Mouse (Mus musculus): Measurements from ENCODE around the gene Rgcc. TPM values are rescaled to one million over a fixed set of nuclear protein-coding genes. Genes with fewer than 3 reads are reported as not detected.

Rgcc gene
- polyA plus RNA-seq, 2 experiments = 226 to 357 TPM

- ATAC-seq (ENCODE audit: insufficient read depth) (no peak), DNase-seq (ENCODE audit: low read depth in 3 of 3, low spot score in 3 of 3) (no peak)
- Histone ChIP-seq H3K36me3 (replicated peaks; ENCODE audit: control insufficient read depth, insufficient read depth, low read depth) (no peaks in the 10 kb centered on the region), H3K27me3 (ENCODE audit: control insufficient read depth, insufficient read depth, low read length) (no peaks in the 10 kb centered on the region), H3K4me1 (replicated peaks; ENCODE audit: control insufficient read depth in 2 of 2, insufficient read depth in 2 of 2, low read length in 1 of 2) (0 out of 4 replicates have a peak, but pooled peaks cover 0 to 2% of the 10 kb centered on the region in 2 experiments), H3K9me3 (ENCODE audit: control insufficient read depth, low read length) (no peaks in the 10 kb centered on the region), H3K27ac (no peak overlapping the region), H3K4me3 (ENCODE audit: insufficient read depth in 1 of 2, low read depth in 2 of 2, low read length in 2 of 2) (no peak overlapping the region), H3K9ac (replicated peaks) (no peak overlapping the region), H3K4me2 (ENCODE audit: low read depth) (no peak overlapping the region)
- WGBS (ENCODE audit: insufficient replicate concordance) = 73% methylated on average over 10 of the region's 10 CpGs
- TF ChIP-seq CTCF (IDR thresholded peaks at IDR 0.05; ENCODE audit: low read depth) (no peak), EP300 (IDR thresholded peaks at IDR 0.05; ENCODE audit: low read depth) (no peak)
Measured at GRCm38 (mm10) chr14:79267878-79268277, 33.6 kb downstream of the Rgcc start.

- H3K36me3 ChIP-seq (replicated peaks; ENCODE audit: control insufficient read depth, insufficient read depth, low read depth) = no peaks in the 10 kb centered on the region
- TF ChIP-seq EP300 (IDR thresholded peaks at IDR 0.05; ENCODE audit: low read depth) (no peak), CTCF (IDR thresholded peaks at IDR 0.05; ENCODE audit: low read depth) (no peak)
- H3K9me3 ChIP-seq (ENCODE audit: control insufficient read depth, low read length) = no peaks in the 10 kb centered on the region
- DNase-seq (ENCODE audit: low read depth in 3 of 3, low spot score in 3 of 3) (no peak), ATAC-seq (ENCODE audit: insufficient read depth) (no peak)
- H3K4me3 ChIP-seq (ENCODE audit: insufficient read depth in 1 of 2, low read depth in 2 of 2, low read length in 2 of 2) = no peak overlapping the region
- 20% methylated on average over 1 of the region's 1 CpGs for WGBS (ENCODE audit: insufficient replicate concordance)
- no peak overlapping the region for H3K4me2 ChIP-seq (ENCODE audit: low read depth)
- H3K27me3 ChIP-seq (ENCODE audit: control insufficient read depth, insufficient read depth, low read length) = no peaks in the 10 kb centered on the region
- H3K27ac ChIP-seq = no peak overlapping the region
- H3K4me1 ChIP-seq (replicated peaks; ENCODE audit: control insufficient read depth in 2 of 2, insufficient read depth in 2 of 2, low read length in 1 of 2) = 0 out of 4 replicates have a peak, but pooled peaks cover 0 to 2% of the 10 kb centered on the region in 2 experiments
- no peak overlapping the region for H3K9ac ChIP-seq (replicated peaks)
Measured at GRCm38 (mm10) chr14:79267382-79267781, 34.1 kb downstream of the Rgcc start.

GRCm38 (mm10) chr14:79266408-79266807, 35.0 kb downstream of the Rgcc start:
- Histone ChIP-seq H3K36me3 (replicated peaks; ENCODE audit: control insufficient read depth, insufficient read depth, low read depth) (no peaks in the 10 kb centered on the region), H3K9ac (replicated peaks) (no peak overlapping the region), H3K27ac (no peak overlapping the region), H3K9me3 (ENCODE audit: control insufficient read depth, low read length) (no peaks in the 10 kb centered on the region), H3K4me1 (replicated peaks; ENCODE audit: control insufficient read depth in 2 of 2, insufficient read depth in 2 of 2, low read length in 1 of 2) (0 out of 4 replicates have a peak, but pooled peaks cover 0 to 2% of the 10 kb centered on the region in 2 experiments), H3K4me3 (ENCODE audit: insufficient read depth in 1 of 2, low read depth in 2 of 2, low read length in 2 of 2) (no peak overlapping the region), H3K4me2 (ENCODE audit: low read depth) (no peak overlapping the region), H3K27me3 (ENCODE audit: control insufficient read depth, insufficient read depth, low read length) (no peaks in the 10 kb centered on the region)
- TF ChIP-seq CTCF (IDR thresholded peaks at IDR 0.05; ENCODE audit: low read depth) = no peak
- TF ChIP-seq EP300 (IDR thresholded peaks at IDR 0.05; ENCODE audit: low read depth) = no peak
- no peak for DNase-seq (ENCODE audit: low read depth in 3 of 3, low spot score in 3 of 3)
- ATAC-seq (ENCODE audit: insufficient read depth) = no peak

GRCm38 (mm10) chr14:79265738-79266137, 35.7 kb downstream of the Rgcc start:
- H3K4me2 ChIP-seq (ENCODE audit: low read depth) = no peak overlapping the region
- no peaks in the 10 kb centered on the region for H3K9me3 ChIP-seq (ENCODE audit: control insufficient read depth, low read length)
- H3K4me3 ChIP-seq (ENCODE audit: insufficient read depth in 1 of 2, low read depth in 2 of 2, low read length in 2 of 2) = no peak overlapping the region
- H3K27me3 ChIP-seq (ENCODE audit: control insufficient read depth, insufficient read depth, low read length) = no peaks in the 10 kb centered on the region
- 47% methylated on average over 6 of the region's 6 CpGs for WGBS (ENCODE audit: insufficient replicate concordance)
- no peak overlapping the region for H3K27ac ChIP-seq
- H3K9ac ChIP-seq (replicated peaks) = no peak overlapping the region
- H3K4me1 ChIP-seq (replicated peaks; ENCODE audit: control insufficient read depth in 2 of 2, insufficient read depth in 2 of 2, low read length in 1 of 2) = 0 out of 4 replicates have a peak, but pooled peaks cover 0 to 2% of the 10 kb centered on the region in 2 experiments
- DNase-seq (ENCODE audit: low read depth in 3 of 3, low spot score in 3 of 3) (no peak), ATAC-seq (ENCODE audit: insufficient read depth) (no peak)
- no peaks in the 10 kb centered on the region for H3K36me3 ChIP-seq (replicated peaks; ENCODE audit: control insufficient read depth, insufficient read depth, low read depth)
- no peak for TF ChIP-seq EP300 (IDR thresholded peaks at IDR 0.05; ENCODE audit: low read depth)
- no peak for TF ChIP-seq CTCF (IDR thresholded peaks at IDR 0.05; ENCODE audit: low read depth)

GRCm38 (mm10) chr14:79263321-79263720, 38.1 kb downstream of the Rgcc start:
- Histone ChIP-seq H3K4me1 (replicated peaks; ENCODE audit: control insufficient read depth in 2 of 2, insufficient read depth in 2 of 2, low read length in 1 of 2) (0 out of 4 replicates have a peak, but pooled peaks cover 0 to 2% of the 10 kb centered on the region in 2 experiments), H3K27me3 (ENCODE audit: control insufficient read depth, insufficient read depth, low read length) (no peaks in the 10 kb centered on the region), H3K27ac (no peak overlapping the region), H3K4me2 (ENCODE audit: low read depth) (no peak overlapping the region), H3K9me3 (ENCODE audit: control insufficient read depth, low read length) (no peaks in the 10 kb centered on the region), H3K36me3 (replicated peaks; ENCODE audit: control insufficient read depth, insufficient read depth, low read depth) (no peaks in the 10 kb centered on the region), H3K9ac (replicated peaks) (no peak overlapping the region), H3K4me3 (ENCODE audit: insufficient read depth in 1 of 2, low read depth in 2 of 2, low read length in 2 of 2) (no peak overlapping the region)
- 62% methylated on average over 3 of the region's 3 CpGs for WGBS (ENCODE audit: insufficient replicate concordance)
- TF ChIP-seq EP300 (IDR thresholded peaks at IDR 0.05; ENCODE audit: low read depth) = no peak
- DNase-seq (ENCODE audit: low read depth in 3 of 3, low spot score in 3 of 3) (no peak), ATAC-seq (ENCODE audit: insufficient read depth) (no peak)
